Mouse (Mus musculus) urinary bladder, postnatal 36 days (tissue): ENCODE measurements at regions not wholly inside any gene's neighbourhood (a gene's known extent, or its start where the extent isn't known, plus 50 kb on each side); places are given as distances from the start of the nearest gene placed in this dataset.

ENCODE experiments used
- DNase-seq, 2 experiments: peaks; one replicate each; pipeline ENCODE4 v3.0.0; 2022; ENCODE audit warnings: low spot score in 2 of 2, mixed read lengths in 1 of 2

- DNase-seq, result no peak
Observed at GRCm38 (mm10) chr8:11092348-11092747, 84.1 kb upstream of the Irs2 start.

DNA sequence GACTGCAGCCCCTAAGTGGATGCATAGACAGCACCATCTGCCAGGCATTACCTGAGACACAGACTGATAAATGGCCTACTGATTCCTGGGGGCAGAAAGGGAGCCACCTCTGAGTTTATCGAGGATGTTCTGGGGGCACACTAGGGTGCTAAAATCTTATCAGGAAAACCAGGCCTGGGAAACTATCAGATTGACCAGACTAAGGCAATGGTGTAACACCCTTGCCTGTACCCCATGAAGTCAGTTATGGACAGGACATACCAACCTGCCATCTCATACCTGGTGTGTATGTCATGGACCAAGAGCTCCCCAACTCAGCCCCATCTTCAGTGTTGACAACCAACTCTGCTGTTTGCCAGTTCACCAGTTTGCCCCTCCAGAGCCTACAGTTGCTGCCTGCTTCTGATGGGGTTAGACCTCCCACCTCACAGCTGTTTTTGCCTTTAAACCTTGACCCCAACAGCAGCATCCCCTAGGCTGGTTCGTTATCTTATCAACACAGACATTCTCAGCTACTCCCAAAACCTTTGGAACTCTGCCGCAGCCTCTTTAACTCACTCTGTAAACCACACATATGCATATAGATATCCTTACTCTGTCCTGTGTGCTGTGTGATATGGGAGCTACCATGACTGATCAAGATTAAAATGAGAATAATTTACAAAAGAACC lies 83.6 kb upstream of the Irs2 start:
- no peak for DNase-seq

DNA sequence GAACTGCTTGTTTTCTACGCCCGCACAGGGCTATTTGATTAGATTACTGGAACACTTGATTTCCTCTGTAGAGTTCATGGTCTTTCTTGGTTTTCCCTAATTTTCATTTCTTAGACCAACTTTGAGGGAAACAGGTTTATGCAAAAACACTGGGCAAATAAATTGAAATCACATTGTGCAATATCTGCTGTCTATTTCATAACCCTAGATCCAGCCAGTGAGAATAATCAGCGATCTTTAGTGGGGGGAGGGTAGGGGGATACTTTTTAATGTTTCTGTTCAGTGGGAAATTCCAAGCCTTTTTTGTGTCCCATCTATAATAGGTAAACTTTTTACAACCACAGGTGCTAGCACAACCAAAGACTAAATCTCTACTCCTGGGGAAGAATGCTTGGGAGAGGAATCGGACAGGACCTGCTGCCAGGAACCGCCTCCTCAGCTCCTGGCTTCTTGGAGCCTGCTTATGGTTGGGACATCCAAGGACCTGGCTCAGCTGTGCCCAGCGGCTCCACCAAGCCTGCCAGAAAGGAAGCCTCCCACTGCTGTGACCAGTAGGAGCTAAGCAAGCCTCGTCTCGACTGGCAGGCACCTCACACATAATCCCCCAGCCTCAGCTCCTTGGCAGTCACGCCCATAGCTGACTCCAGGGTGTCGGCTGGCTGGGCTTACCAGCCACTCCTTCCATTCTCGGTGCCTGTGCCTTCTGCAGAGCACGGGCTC lies 80.8 kb upstream of the Irs2 start:
- DNase-seq, result peak; percentile 20 to 78

DNA sequence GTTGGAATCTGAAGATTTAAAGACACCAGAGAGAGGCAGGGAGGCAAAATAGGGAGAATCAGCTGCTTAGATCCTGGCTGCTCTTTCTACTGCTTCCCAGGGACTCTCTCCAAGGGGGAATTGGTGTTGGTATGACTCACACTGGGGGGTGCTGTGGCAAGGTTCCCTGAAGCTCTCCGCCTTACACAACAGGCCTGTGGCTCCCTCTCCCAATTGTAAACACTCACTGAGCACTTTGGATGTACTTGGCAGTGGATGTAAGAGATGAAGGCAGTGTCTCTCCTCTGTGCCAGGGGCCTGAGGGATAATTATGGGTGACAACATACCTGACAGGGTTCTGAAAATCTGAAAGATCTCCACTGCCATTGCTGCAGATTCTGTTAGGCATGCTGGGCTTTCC lies 77.0 kb upstream of the Irs2 start:
- DNase-seq, result peak; percentile 44 to 78

DNA sequence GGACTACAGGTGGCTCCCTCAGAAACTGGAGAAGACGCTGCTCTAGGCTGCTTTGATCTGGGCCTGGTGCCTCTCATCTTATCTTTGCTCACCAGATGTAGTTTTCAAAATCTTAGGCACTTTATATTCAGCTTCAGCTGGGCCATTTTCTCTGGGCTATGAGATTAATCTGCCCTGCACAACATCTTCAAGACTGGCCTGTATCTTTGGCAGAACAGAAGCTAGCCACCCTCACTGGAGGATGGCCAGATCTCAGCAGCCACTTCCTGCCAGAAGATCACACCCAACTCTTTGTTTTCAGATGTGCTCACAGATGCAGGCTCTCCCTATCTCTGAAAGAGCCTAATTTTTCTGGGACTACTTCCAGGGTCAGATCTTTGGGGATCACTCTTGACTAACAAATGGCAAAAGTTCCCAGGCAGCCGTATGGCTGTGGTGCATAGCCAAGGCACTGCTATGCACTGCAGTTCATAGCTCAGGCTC lies 75.8 kb upstream of the Irs2 start:
- DNase-seq, result peak; percentile 12 to 70

DNA sequence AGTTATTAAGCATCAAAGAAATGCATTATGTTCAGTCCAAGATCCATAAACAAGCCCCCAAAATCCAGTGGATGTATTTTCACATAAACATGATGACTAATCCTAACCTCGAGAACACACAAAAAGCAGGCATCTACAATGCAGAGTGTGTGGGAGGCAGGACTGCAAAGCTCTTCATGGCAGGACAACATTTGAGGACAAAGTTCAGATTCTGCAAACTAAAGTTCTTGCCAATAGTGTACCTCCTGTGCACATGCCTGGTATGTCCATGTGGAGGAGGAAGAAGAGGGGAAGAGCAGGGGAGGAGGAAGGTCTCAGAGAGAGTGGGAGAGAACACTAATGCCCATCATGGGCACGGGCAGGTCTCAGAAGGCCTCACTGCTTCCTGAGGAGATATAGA lies 72.6 kb upstream of the Irs2 start:
- DNase-seq, result no peak

GRCm38 (mm10) chr8:11079805-11080204 lies 71.5 kb upstream of the Irs2 start:
- DNase-seq, result no peak

DNA sequence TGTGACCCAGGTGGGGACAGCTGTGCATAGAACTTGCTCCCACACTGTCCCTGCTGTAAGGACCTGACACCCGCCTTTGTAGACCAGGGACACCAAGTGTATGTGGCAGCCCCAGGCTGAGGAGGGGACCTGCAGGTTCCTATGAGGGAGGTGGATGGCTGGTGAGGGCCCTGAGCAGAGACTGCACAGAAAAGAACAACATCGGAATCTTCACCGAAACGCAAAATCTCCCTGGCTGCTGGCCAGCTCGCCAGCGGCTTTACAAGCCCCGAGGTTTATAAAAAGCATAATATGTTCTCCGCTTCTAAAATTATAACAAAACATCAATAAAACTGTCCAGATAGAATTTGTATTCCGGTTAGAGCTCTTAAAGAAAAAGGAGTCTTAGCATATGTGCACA lies 68.9 kb upstream of the Irs2 start:
- no peak for DNase-seq

DNA sequence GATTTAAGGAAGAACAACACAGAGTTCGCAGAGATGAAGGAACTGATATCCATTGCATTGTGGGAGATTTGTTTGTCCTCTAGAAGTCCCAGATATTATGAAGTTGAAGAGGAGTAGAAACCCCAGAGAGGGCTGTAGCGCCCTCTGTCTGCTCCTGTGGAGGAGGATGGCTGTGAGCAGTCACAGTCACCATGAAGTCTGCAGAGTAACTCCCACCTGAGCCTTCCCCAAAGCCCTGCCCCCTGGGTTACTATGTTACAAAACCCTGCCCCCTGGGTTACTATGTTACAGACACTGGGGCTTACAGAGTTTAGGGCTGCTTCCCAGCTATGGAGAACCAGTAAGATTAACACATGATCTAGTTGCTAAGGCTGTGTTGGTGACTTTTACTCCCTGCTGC lies 62.9 kb upstream of the Irs2 start:
- DNase-seq, result no peak

GRCm38 (mm10) chr8:11067450-11067849 lies 59.2 kb upstream of the Irs2 start:
- DNase-seq, result no peak

DNA sequence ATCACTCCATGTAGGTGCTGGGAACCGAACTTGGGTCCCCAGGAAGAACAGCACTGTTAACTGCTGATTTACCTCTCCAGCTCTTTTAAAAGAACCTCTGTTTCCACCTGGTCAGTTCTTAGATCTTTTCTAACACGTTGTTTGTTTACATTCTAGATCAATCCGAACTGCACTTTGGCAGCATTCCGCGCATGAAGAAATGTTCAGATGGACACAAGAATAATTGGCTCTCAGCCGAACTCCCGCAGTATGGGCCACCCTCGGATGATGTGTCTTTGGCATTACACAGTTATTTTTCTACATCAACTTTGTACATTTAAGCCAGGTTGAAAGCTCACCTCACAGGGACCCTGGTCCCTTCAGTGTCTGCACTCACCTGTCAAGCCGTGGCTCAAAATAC lies 57.7 kb upstream of the Irs2 start:
- DNase-seq, result no peak

GRCm38 (mm10) chr8:11065303-11065702 lies 57.0 kb upstream of the Irs2 start:
- DNase-seq, result no peak

- no peak for DNase-seq
Observed at GRCm38 (mm10) chr8:11063058-11063457, 54.8 kb upstream of the Irs2 start.

DNA sequence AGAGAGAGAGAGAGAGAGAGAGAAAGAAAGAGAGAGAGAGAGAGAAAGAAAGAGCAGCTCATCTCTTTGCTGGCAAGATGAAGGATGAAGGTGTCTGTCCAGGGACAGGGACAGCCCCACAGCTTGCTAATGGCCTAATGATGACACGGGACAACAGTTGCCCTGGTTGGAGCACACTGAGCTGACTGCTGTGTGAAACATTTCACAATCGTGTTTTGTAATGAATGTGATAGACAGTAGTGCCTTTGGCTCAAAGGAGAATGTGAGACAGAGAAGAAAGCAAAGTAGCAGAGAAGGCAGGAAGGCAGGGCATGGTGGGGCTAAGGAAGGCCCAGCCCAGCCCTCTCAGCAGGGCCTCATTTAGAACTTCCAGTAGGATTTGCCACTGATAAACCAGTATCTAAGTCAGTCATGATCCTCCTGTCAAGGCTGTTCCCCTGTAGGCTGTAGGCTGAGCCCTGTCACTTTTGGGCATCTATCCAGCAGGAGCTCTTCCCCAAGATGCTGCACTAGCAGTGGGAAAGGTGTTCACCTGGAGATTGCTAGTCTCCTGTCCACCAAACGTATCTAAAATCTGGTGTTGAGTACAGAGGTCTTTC lies 54.2 kb upstream of the Irs2 start:
- DNase-seq, result no peak

- DNase-seq, result no peak
Observed at GRCm38 (mm10) chr8:11061711-11062110, 53.5 kb upstream of the Irs2 start.

GRCm38 (mm10) chr8:11060604-11061003 lies 52.3 kb upstream of the Irs2 start:
- no peak for DNase-seq

DNA sequence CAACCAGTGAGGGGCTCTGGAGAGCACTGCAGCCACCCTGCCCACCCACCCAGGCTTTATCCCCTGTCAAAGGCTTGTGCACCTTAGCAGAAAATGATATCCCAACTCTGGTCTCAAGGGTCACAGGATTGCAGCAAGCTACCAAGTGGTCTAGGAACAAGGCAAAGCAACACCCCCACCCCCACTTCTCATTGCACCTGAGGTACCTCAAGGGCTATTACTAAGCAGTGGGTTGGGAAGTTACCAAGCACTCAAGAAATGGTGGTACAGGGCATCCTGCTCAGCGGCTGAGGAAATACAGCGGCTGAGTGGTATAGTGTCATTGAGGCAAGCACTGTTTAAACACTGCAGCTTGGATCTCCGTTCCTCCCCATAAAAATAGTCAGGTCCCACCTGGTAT lies 50.1 kb upstream of the Irs2 start:
- no peak for DNase-seq
